Mouse (Mus musculus): Measurements from ENCODE around the gene Cdkl4. TPM values are rescaled to one million over a fixed set of nuclear protein-coding genes. Genes with fewer than 3 reads are reported as not detected.

Gene Cdkl4
- polyA plus RNA-seq, 1 experiment = 0.52 TPM

- no peak for TF ChIP-seq POLR2A (IDR thresholded peaks at IDR 0.05; ENCODE audit: borderline replicate concordance, control insufficient read depth, low read depth, low read length)
- TF ChIP-seq CTCF (IDR thresholded peaks at IDR 0.05; ENCODE audit: control insufficient read depth, insufficient read depth, low read length) = peak; percentile 24; the same call in 1 of the 2 replicates
- 57% methylated on average over 4 of the region's 4 CpGs for WGBS
- Histone ChIP-seq H3K4me1 (ENCODE audit: control insufficient read depth, insufficient read depth, low read length) (no peaks in the 10 kb centered on the region), H3K4me3 (replicated peaks; ENCODE audit: control insufficient read depth, low read depth, low read length) (no peak overlapping the region), H3K27ac (ENCODE audit: control insufficient read depth, insufficient read depth, low read depth, low read length, poor library complexity) (no peak overlapping the region)
These were observed 17.9 kb downstream of the Cdkl4 start for GRCm38 (mm10) chr17:80559745-80560144.

GRCm38 (mm10) chr17:80559050-80559449 lies 18.6 kb downstream of the Cdkl4 start:
- Histone ChIP-seq H3K27ac (ENCODE audit: control insufficient read depth, insufficient read depth, low read depth, low read length, poor library complexity) (no peak overlapping the region), H3K4me3 (replicated peaks; ENCODE audit: control insufficient read depth, low read depth, low read length) (no peak overlapping the region), H3K4me1 (ENCODE audit: control insufficient read depth, insufficient read depth, low read length) (no peaks in the 10 kb centered on the region)
- WGBS = 31% methylated on average over 11 of the region's 11 CpGs
- TF ChIP-seq CTCF (IDR thresholded peaks at IDR 0.05; ENCODE audit: control insufficient read depth, insufficient read depth, low read length) (peak; percentile 62), POLR2A (IDR thresholded peaks at IDR 0.05; ENCODE audit: borderline replicate concordance, control insufficient read depth, low read depth, low read length) (no peak)

GRCm38 (mm10) chr17:80558583-80558982 lies 19.0 kb downstream of the Cdkl4 start:
- Histone ChIP-seq H3K27ac (ENCODE audit: control insufficient read depth, insufficient read depth, low read depth, low read length, poor library complexity) (no peak overlapping the region), H3K4me3 (replicated peaks; ENCODE audit: control insufficient read depth, low read depth, low read length) (no peak overlapping the region), H3K4me1 (ENCODE audit: control insufficient read depth, insufficient read depth, low read length) (no peaks in the 10 kb centered on the region)
- 80% methylated on average over 14 of the region's 14 CpGs for WGBS
- TF ChIP-seq POLR2A (IDR thresholded peaks at IDR 0.05; ENCODE audit: borderline replicate concordance, control insufficient read depth, low read depth, low read length) (no peak), CTCF (IDR thresholded peaks at IDR 0.05; ENCODE audit: control insufficient read depth, insufficient read depth, low read length) (no peak)

GRCm38 (mm10) chr17:80557461-80557860 lies 20.2 kb downstream of the Cdkl4 start:
- peaks cover 2% of the 10 kb centered on the region; the same call in 1 of the 2 replicates for H3K4me1 ChIP-seq (ENCODE audit: control insufficient read depth, insufficient read depth, low read length)
- 90% methylated on average over 5 of the region's 5 CpGs for WGBS
- no peak overlapping the region for H3K4me3 ChIP-seq (replicated peaks; ENCODE audit: control insufficient read depth, low read depth, low read length)
- no peak overlapping the region for H3K27ac ChIP-seq (ENCODE audit: control insufficient read depth, insufficient read depth, low read depth, low read length, poor library complexity)
- TF ChIP-seq POLR2A (IDR thresholded peaks at IDR 0.05; ENCODE audit: borderline replicate concordance, control insufficient read depth, low read depth, low read length) (no peak), CTCF (IDR thresholded peaks at IDR 0.05; ENCODE audit: control insufficient read depth, insufficient read depth, low read length) (peak; percentile 36; the same call in 1 of the 2 replicates)

- 3% methylated on average over 35 of the region's 35 CpGs for WGBS
- no peak for TF ChIP-seq POLR2A (IDR thresholded peaks at IDR 0.05; ENCODE audit: borderline replicate concordance, control insufficient read depth, low read depth, low read length)
- TF ChIP-seq CTCF (IDR thresholded peaks at IDR 0.05; ENCODE audit: control insufficient read depth, insufficient read depth, low read length) = peak; percentile 46; the same call in 1 of the 2 replicates
These were observed 24.0 kb downstream of the Cdkl4 start for GRCm38 (mm10) chr17:80553318-80554270.

GRCm38 (mm10) chr17:80552653-80553052 lies 25.0 kb downstream of the Cdkl4 start:
- WGBS = 42% methylated on average over 4 of the region's 4 CpGs
- no peak overlapping the region for H3K4me3 ChIP-seq (replicated peaks; ENCODE audit: control insufficient read depth, low read depth, low read length)
- no peak for TF ChIP-seq CTCF (IDR thresholded peaks at IDR 0.05; ENCODE audit: control insufficient read depth, insufficient read depth, low read length)
- no peak for TF ChIP-seq POLR2A (IDR thresholded peaks at IDR 0.05; ENCODE audit: borderline replicate concordance, control insufficient read depth, low read depth, low read length)
- peaks cover 2% of the 10 kb centered on the region for H3K4me1 ChIP-seq (ENCODE audit: control insufficient read depth, insufficient read depth, low read length)
- no peak overlapping the region for H3K27ac ChIP-seq (ENCODE audit: control insufficient read depth, insufficient read depth, low read depth, low read length, poor library complexity)

More at GRCm38 (mm10) chr17:80553318-80554270, 24.0 kb downstream of the Cdkl4 start:
- Histone ChIP-seq H3K4me3 (replicated peaks; ENCODE audit: control insufficient read depth, low read depth, low read length) (peak overlapping the region; percentile 72), H3K27ac (ENCODE audit: control insufficient read depth, insufficient read depth, low read depth, low read length, poor library complexity) (no peak overlapping the region), H3K4me1 (ENCODE audit: control insufficient read depth, insufficient read depth, low read length) (peaks cover 2% of the 10 kb centered on the region)

GRCm38 (mm10) chr17:80550981-80551380 lies 26.6 kb downstream of the Cdkl4 start:
- no peak overlapping the region for H3K27ac ChIP-seq (ENCODE audit: control insufficient read depth, insufficient read depth, low read depth, low read length, poor library complexity)
- 82% methylated on average over 15 of the region's 15 CpGs for WGBS
- TF ChIP-seq POLR2A (IDR thresholded peaks at IDR 0.05; ENCODE audit: borderline replicate concordance, control insufficient read depth, low read depth, low read length) = no peak
- TF ChIP-seq CTCF (IDR thresholded peaks at IDR 0.05; ENCODE audit: control insufficient read depth, insufficient read depth, low read length) = no peak
- H3K4me1 ChIP-seq (ENCODE audit: control insufficient read depth, insufficient read depth, low read length) = peaks cover 2% of the 10 kb centered on the region
- H3K4me3 ChIP-seq (replicated peaks; ENCODE audit: control insufficient read depth, low read depth, low read length) = no peak overlapping the region

GRCm38 (mm10) chr17:80546846-80547245 lies 30.8 kb downstream of the Cdkl4 start:
- 72% methylated on average over 2 of the region's 2 CpGs for WGBS
- Histone ChIP-seq H3K4me3 (replicated peaks; ENCODE audit: control insufficient read depth, low read depth, low read length) (no peak overlapping the region), H3K4me1 (ENCODE audit: control insufficient read depth, insufficient read depth, low read length) (no peaks in the 10 kb centered on the region), H3K27ac (ENCODE audit: control insufficient read depth, insufficient read depth, low read depth, low read length, poor library complexity) (no peak overlapping the region)
- TF ChIP-seq CTCF (IDR thresholded peaks at IDR 0.05; ENCODE audit: control insufficient read depth, insufficient read depth, low read length) = no peak
- TF ChIP-seq POLR2A (IDR thresholded peaks at IDR 0.05; ENCODE audit: borderline replicate concordance, control insufficient read depth, low read depth, low read length) = no peak
